Mouse (Mus musculus): ENCODE data around the gene Prr22. TPM values are rescaled to one million over a fixed set of nuclear protein-coding genes. Genes with fewer than 3 reads are reported as not detected.

The Prr22 gene
- total and polyA plus RNA-seq, 2 experiments from 2014 or later = 0.21 to 0.46 TPM

- Histone ChIP-seq H3K4me3 (ENCODE audit: low read length) (peak overlapping the region; percentile 30), H3K9ac (replicated peaks; ENCODE audit: low read length) (no peak overlapping the region), H3K27ac (no peak overlapping the region), H3K4me2 (ENCODE audit: low read depth, low read length) (peak overlapping the region; percentile 42), H3K36me3 (ENCODE audit: insufficient read depth, low read length) (no peaks in the 10 kb centered on the region), H3K4me1 (ENCODE audit: insufficient read depth, low read length) (no peaks in the 10 kb centered on the region), H3K9me3 (ENCODE audit: low read length) (no peaks in the 10 kb centered on the region), H3K27me3 (ENCODE audit: insufficient read depth, low read length) (peaks cover 42% of the 10 kb centered on the region)
- 20% methylated on average over 69 of the region's 71 CpGs for whole genome bisulfite sequencing
- ATAC-seq = peak; percentile 81
- DNase-seq (ENCODE audit: low spot score) = peak; percentile 85
- no peak for TF ChIP-seq CTCF (IDR thresholded peaks at IDR 0.05; ENCODE audit: low read depth)
Measured at GRCm38 (mm10) chr17:56751404-56752072, 18.5 kb upstream of the Prr22 start.

GRCm38 (mm10) chr17:56753452-56753851, 16.6 kb upstream of the Prr22 start:
- Histone ChIP-seq H3K4me1 (ENCODE audit: insufficient read depth, low read length) (peaks cover 7% of the 10 kb centered on the region), H3K36me3 (ENCODE audit: insufficient read depth, low read length) (no peaks in the 10 kb centered on the region), H3K4me3 (ENCODE audit: low read length) (no peak overlapping the region), H3K27ac (no peak overlapping the region), H3K4me2 (ENCODE audit: low read depth, low read length) (no peak overlapping the region), H3K9ac (replicated peaks; ENCODE audit: low read length) (no peak overlapping the region), H3K27me3 (ENCODE audit: insufficient read depth, low read length) (peaks cover 54% of the 10 kb centered on the region), H3K9me3 (ENCODE audit: low read length) (no peaks in the 10 kb centered on the region)
- ATAC-seq = no peak
- no peak for TF ChIP-seq CTCF (IDR thresholded peaks at IDR 0.05; ENCODE audit: low read depth)
- 20% methylated on average over 15 of the region's 15 CpGs for WGBS
- no peak for DNase-seq (ENCODE audit: low spot score)

- H3K4me1 ChIP-seq (ENCODE audit: insufficient read depth, low read length) = peaks cover 7% of the 10 kb centered on the region
- H3K9me3 ChIP-seq (ENCODE audit: low read length) = no peaks in the 10 kb centered on the region
- peaks cover 54% of the 10 kb centered on the region for H3K27me3 ChIP-seq (ENCODE audit: insufficient read depth, low read length)
- H3K27ac ChIP-seq = no peak overlapping the region
- TF ChIP-seq CTCF (IDR thresholded peaks at IDR 0.05; ENCODE audit: low read depth) = no peak
- H3K36me3 ChIP-seq (ENCODE audit: insufficient read depth, low read length) = no peaks in the 10 kb centered on the region
- H3K4me3 ChIP-seq (ENCODE audit: low read length) = no peak overlapping the region
- H3K9ac ChIP-seq (replicated peaks; ENCODE audit: low read length) = no peak overlapping the region
- no peak for ATAC-seq
- H3K4me2 ChIP-seq (ENCODE audit: low read depth, low read length) = no peak overlapping the region
- DNase-seq (ENCODE audit: low spot score) = no peak
- WGBS = 13% methylated on average over 36 of the region's 36 CpGs
Measured at GRCm38 (mm10) chr17:56754271-56755185, 15.5 kb upstream of the Prr22 start.

- H3K9me3 ChIP-seq (ENCODE audit: low read length) = no peaks in the 10 kb centered on the region
- TF ChIP-seq CTCF (IDR thresholded peaks at IDR 0.05; ENCODE audit: low read depth) = peak; percentile 51
- peak overlapping the region; percentile 43 for H3K4me3 ChIP-seq (ENCODE audit: low read length)
- DNase-seq (ENCODE audit: low spot score) = peak; percentile 3
- H3K4me1 ChIP-seq (ENCODE audit: insufficient read depth, low read length) = peaks cover 7% of the 10 kb centered on the region
- WGBS = 1% methylated on average over 50 of the region's 51 CpGs
- H3K27me3 ChIP-seq (ENCODE audit: insufficient read depth, low read length) = peaks cover 52% of the 10 kb centered on the region
- H3K4me2 ChIP-seq (ENCODE audit: low read depth, low read length) = peak overlapping the region; percentile 81
- peak overlapping the region; percentile 30 for H3K9ac ChIP-seq (replicated peaks; ENCODE audit: low read length)
- H3K36me3 ChIP-seq (ENCODE audit: insufficient read depth, low read length) = no peaks in the 10 kb centered on the region
- no peak overlapping the region for H3K27ac ChIP-seq
- peak; percentile 7; the same call in 1 of the 2 replicates for ATAC-seq
Measured at GRCm38 (mm10) chr17:56756703-56757399, 13.2 kb upstream of the Prr22 start.

- ATAC-seq = peak; percentile 11; the same call in 1 of the 2 replicates
Measured at GRCm38 (mm10) chr17:56757416-56758123, 12.5 kb upstream of the Prr22 start, which contains the start of gene Nrtn. Nrtn (minus strand) TSS chr17:56757530.

GRCm38 (mm10) chr17:56758132-56758531, 11.9 kb upstream of the Prr22 start:
- H3K9ac ChIP-seq (replicated peaks; ENCODE audit: low read length) = no peak overlapping the region
- peaks cover 14% of the 10 kb centered on the region for H3K4me1 ChIP-seq (ENCODE audit: insufficient read depth, low read length)
- TF ChIP-seq CTCF (IDR thresholded peaks at IDR 0.05; ENCODE audit: low read depth) = peak; percentile 49
- no peaks in the 10 kb centered on the region for H3K36me3 ChIP-seq (ENCODE audit: insufficient read depth, low read length)
- ATAC-seq (no peak), DNase-seq (ENCODE audit: low spot score) (peak; percentile 65)
- H3K9me3 ChIP-seq (ENCODE audit: low read length) = no peaks in the 10 kb centered on the region
- WGBS = 10% methylated on average over 12 of the region's 12 CpGs
- no peak overlapping the region for H3K4me3 ChIP-seq (ENCODE audit: low read length)
- H3K27me3 ChIP-seq (ENCODE audit: insufficient read depth, low read length) = peaks cover 44% of the 10 kb centered on the region
- H3K4me2 ChIP-seq (ENCODE audit: low read depth, low read length) = peak overlapping the region; percentile 81; the same call in 1 of the 2 replicates
- no peak overlapping the region for H3K27ac ChIP-seq

More at GRCm38 (mm10) chr17:56757416-56758123, 12.5 kb upstream of the Prr22 start, which contains the start of gene Nrtn:
- peaks cover 45% of the 10 kb centered on the region for H3K27me3 ChIP-seq (ENCODE audit: insufficient read depth, low read length)
- H3K4me3 ChIP-seq (ENCODE audit: low read length) = peak within 1 kb of the TSS; percentile 43
- DNase-seq (ENCODE audit: low spot score) = peak; percentile 64
- WGBS = 2% methylated on average over 41 of the region's 48 CpGs
- H3K9me3 ChIP-seq (ENCODE audit: low read length) = no peaks in the 10 kb centered on the region
- no peak for TF ChIP-seq CTCF (IDR thresholded peaks at IDR 0.05; ENCODE audit: low read depth)
- H3K9ac ChIP-seq (replicated peaks; ENCODE audit: low read length) = peak within 1 kb of the TSS; percentile 30
- H3K36me3 ChIP-seq (ENCODE audit: insufficient read depth, low read length) = no peaks in the 10 kb centered on the region
- peaks cover 8% of the 10 kb centered on the region for H3K4me1 ChIP-seq (ENCODE audit: insufficient read depth, low read length)
- H3K4me2 ChIP-seq (ENCODE audit: low read depth, low read length) = peak within 1 kb of the TSS; percentile 81
- no peak within 1 kb of the TSS for H3K27ac ChIP-seq
